Mouse (Mus musculus) natural killer cell, adult 2 months (primary cell): ENCODE results near the gene Noto.
A peak's percentile ranks its signal among the peaks of the same experiment; 100 is the strongest.
"Not testable (repeated sequence)": the region's sequence is repeated elsewhere in the genome, so short reads cannot be mapped to it uniquely, and the experiment has no call there.

Experiments
- DNase-seq, 2 experiments: peaks; one replicate each; pipeline ENCODE4 v3.0.0; 2022; ENCODE audit warnings: low spot score in 2 of 2

The Noto gene

GRCm38 (mm10) chr6:85431274-85431841, 7.7 kb downstream of the Noto start:
- no peak for DNase-seq

GRCm38 (mm10) chr6:85431842-85432431, 8.3 kb downstream of the Noto start, which contains the start of gene Smyd5:
Gene Smyd5 (plus strand): TSS chr6:85431989.
- DNase-seq: peak; percentile 78 to 88

GRCm38 (mm10) chr6:85433865-85434264, 10.2 kb downstream of the Noto start:
- no peak for DNase-seq

GRCm38 (mm10) chr6:85436204-85436603, 12.5 kb downstream of the Noto start:
- no peak for DNase-seq

GRCm38 (mm10) chr6:85436631-85437030, 12.9 kb downstream of the Noto start:
- no peak for DNase-seq

GRCm38 (mm10) chr6:85441142-85441541, 17.5 kb downstream of the Noto start:
- no peak for DNase-seq

GRCm38 (mm10) chr6:85443488-85444233, 20.0 kb downstream of the Noto start:
- DNase-seq: no peak

GRCm38 (mm10) chr6:85444266-85444965, 20.7 kb downstream of the Noto start:
- DNase-seq: no peak

GRCm38 (mm10) chr6:85445286-85445685, 21.6 kb downstream of the Noto start:
- DNase-seq: no peak

- DNase-seq: no peak
These were observed 23.7 kb downstream of the Noto start for GRCm38 (mm10) chr6:85447351-85447750.

- not testable (repeated sequence) for DNase-seq
These were observed 26.5 kb downstream of the Noto start for GRCm38 (mm10) chr6:85450140-85450539.

GRCm38 (mm10) chr6:85450697-85451663, 27.3 kb downstream of the Noto start, which contains the start of gene Cct7:
Gene Cct7 (plus strand): TSS chr6:85451514.
- peak; percentile 97 to 98 for DNase-seq

- peak; percentile 96 to 97 for DNase-seq
These were observed 28.2 kb downstream of the Noto start, which contains the start of gene Pradc1 for GRCm38 (mm10) chr6:85451664-85452410. Gene Pradc1 (minus strand): TSS chr6:85451970.

- no peak for DNase-seq
These were observed 28.7 kb downstream of the Noto start for GRCm38 (mm10) chr6:85452411-85452665.

GRCm38 (mm10) chr6:85452816-85453215, 29.1 kb downstream of the Noto start:
- peak in 1 of 2 experiments; percentile 12 for DNase-seq

GRCm38 (mm10) chr6:85459621-85460020, 35.9 kb downstream of the Noto start:
- no peak for DNase-seq

- DNase-seq: no peak
These were observed 41.7 kb downstream of the Noto start for GRCm38 (mm10) chr6:85465381-85465780.

- DNase-seq: no peak
These were observed 46.2 kb downstream of the Noto start for GRCm38 (mm10) chr6:85469660-85470430.

- DNase-seq: no peak
These were observed 48.3 kb downstream of the Noto start for GRCm38 (mm10) chr6:85471962-85472361.

- no peak for DNase-seq
These were observed 48.9 kb downstream of the Noto start for GRCm38 (mm10) chr6:85472542-85472941.
